Mouse (Mus musculus) stomach, postnatal 0 days (tissue): ENCODE data around the gene Med24.

Source experiments
- CTCF ChIP-seq: IDR thresholded peaks from 2 replicates; pipeline ENCODE4 v1.5.1; 2016; ENCODE audit warnings: antibody characterized with exemption, low read depth, mild to moderate bottlenecking, moderate library complexity
- EP300 ChIP-seq: optimal IDR thresholded peaks from 2 replicates; pipeline ENCODE3; 2016; ENCODE audit warnings: antibody characterized with exemption

- peak; percentile 78 for TF ChIP-seq CTCF
- TF ChIP-seq EP300 = no peak
Observed at GRCm38 (mm10) chr11:98721458-98722226, 7.6 kb downstream of the Med24 start.
